Mouse (Mus musculus) C2C12 (cell line): ENCODE measurements at regions not wholly inside any gene's neighbourhood (a gene's known extent, or its start where the extent isn't known, plus 50 kb on each side); places are given as distances from the start of the nearest gene placed in this dataset.

Experiments
- CTCF ChIP-seq: IDR thresholded peaks from one replicate; pipeline ENCODE4 v1.5.1; 2011; ENCODE audit not compliant: control insufficient read depth, insufficient read depth, insufficient read length
- MYOD1 ChIP-seq: IDR thresholded peaks from one replicate; pipeline ENCODE4 v1.6.1; 2011; ENCODE audit warnings: low read depth; ENCODE audit not compliant: control insufficient read depth, insufficient read length
- MYOG ChIP-seq: IDR thresholded peaks from one replicate; pipeline ENCODE4 v1.6.1; 2011; ENCODE audit not compliant: control insufficient read depth, insufficient read length; ENCODE audit errors: extremely low read depth

DNA sequence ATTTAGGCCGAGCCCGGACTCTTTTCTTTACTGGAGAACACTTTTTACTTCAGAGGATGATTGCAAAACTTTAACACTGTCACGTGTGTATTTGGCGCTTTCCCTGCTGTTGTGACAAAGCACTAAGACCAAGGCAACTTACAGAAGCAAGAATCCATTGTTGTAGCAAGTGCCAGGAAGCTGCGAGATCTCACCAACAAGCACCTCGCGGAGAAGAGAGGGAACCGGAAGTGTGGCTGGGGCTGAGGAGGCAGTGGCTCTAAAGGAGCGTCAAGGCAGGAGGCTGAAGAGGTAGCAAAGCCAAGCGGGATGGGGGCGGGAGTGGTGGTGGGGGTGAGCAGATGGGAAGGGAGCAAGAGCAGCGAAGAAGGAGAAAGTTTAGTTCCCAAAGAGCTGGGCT, 121.7 kb upstream of the Ubl3 start:
- no peak for TF ChIP-seq CTCF
- no peak for TF ChIP-seq MYOD1
- TF ChIP-seq MYOG, result no peak
